30 mouse cellular contexts compared by ENCODE assay signal in the genomic region with DNA sequence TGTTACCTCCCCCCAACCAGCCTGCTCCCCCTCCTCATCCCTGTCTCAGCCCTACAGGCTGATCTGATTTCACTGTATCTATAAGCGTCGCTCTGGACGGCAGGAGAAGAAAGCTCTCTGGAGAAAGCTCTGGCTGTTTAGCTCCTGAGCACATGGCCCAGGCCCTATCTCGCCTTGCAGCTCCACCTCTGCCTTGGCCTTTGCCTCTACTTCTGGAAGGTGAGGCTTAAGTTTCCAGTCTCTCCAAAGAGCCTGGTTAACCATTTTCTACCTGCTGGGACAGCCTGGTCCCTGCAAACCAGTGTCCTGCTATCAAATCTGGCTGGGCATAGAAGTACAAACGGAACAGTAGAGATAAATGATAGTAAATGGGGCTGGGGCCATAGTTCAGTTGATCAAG. TPM values are rescaled to one million over a fixed set of nuclear protein-coding genes. Genes with fewer than 3 reads are reported as not detected.
DNase-seq lines count a peak whose midpoint lies in the region; ATAC-seq and TF ChIP-seq lines count a peak whose summit lies in the region.
"Had no signal": no experiment of that assay in that cellular context is flagged by ENCODE, and none has a peak within 500 bp of the region (broad histone marks: within the 10 kb centered on the region; RNA-seq: fewer than 3 reads in every experiment).

No protein-coding gene starts in this region.

- DNase-seq in intestine, embryonic 14.5 days (ENCODE audit: low spot score) = no peak
- DNase-seq in limb, embryonic 10.5 days (ENCODE audit: low spot score) = no peak
- no peak for DNase-seq in layer of hippocampus, adult 9-11 months
- no peak for DNase-seq in heart, adult 9 months (ENCODE audit: low spot score in 2 of 2)
- DNase-seq: adrenal gland, postnatal 36 days; cerebellum, adult 9-10 months; heart, postnatal 10 days; kidney, adult 8-10 months; left cerebral cortex, postnatal 4 days; right cerebral cortex, postnatal 4 days; thymus, postnatal 14 days had no signal

- no peaks in the 10 kb centered on the region for H3K36me3 ChIP-seq in intestine, embryonic 14.5 days (ENCODE audit: control insufficient read depth, insufficient read depth, low read length)
- no peaks in the 10 kb centered on the region for H3K36me3 ChIP-seq in intestine, postnatal 0 days (ENCODE audit: control insufficient read depth, insufficient read depth)
- no peaks in the 10 kb centered on the region for H3K36me3 ChIP-seq in embryonic facial prominence, embryonic 13.5 days
- H3K36me3 ChIP-seq in limb, embryonic 10.5 days = no peaks in the 10 kb centered on the region
- H3K36me3 ChIP-seq in stomach, embryonic 15.5 days = no peaks in the 10 kb centered on the region
- H3K36me3 ChIP-seq: forebrain, embryonic 15.5 days; heart, embryonic 12.5 days; midbrain, embryonic 10.5 days; neural tube, embryonic 13.5 days had no signal

- no peaks in the 10 kb centered on the region for H3K9me3 ChIP-seq in intestine, embryonic 14.5 days (ENCODE audit: control insufficient read depth, low read length)
- no peaks in the 10 kb centered on the region for H3K9me3 ChIP-seq in intestine, postnatal 0 days (ENCODE audit: control insufficient read depth)
- no peaks in the 10 kb centered on the region for H3K9me3 ChIP-seq in embryonic facial prominence, embryonic 13.5 days
- H3K9me3 ChIP-seq in limb, embryonic 10.5 days (replicated peaks) = no peaks in the 10 kb centered on the region
- no peaks in the 10 kb centered on the region for H3K9me3 ChIP-seq in stomach, embryonic 15.5 days
- H3K9me3 ChIP-seq: forebrain, embryonic 15.5 days; heart, embryonic 12.5 days; midbrain, embryonic 10.5 days; neural tube, embryonic 13.5 days had no signal

- peak overlapping the region; percentile 43; the same call in 1 of the 2 replicates for H3K27ac ChIP-seq in intestine, embryonic 14.5 days (ENCODE audit: low read depth)
- no peak overlapping the region for H3K27ac ChIP-seq in intestine, postnatal 0 days (ENCODE audit: low read depth, low read length)
- H3K27ac ChIP-seq in embryonic facial prominence, embryonic 13.5 days = peak overlapping the region; percentile 75
- peak overlapping the region; percentile 30; the same call in 1 of the 2 replicates for H3K27ac ChIP-seq in limb, embryonic 10.5 days
- no peak overlapping the region; the same call in 1 of the 2 replicates for H3K27ac ChIP-seq in stomach, embryonic 15.5 days
- H3K27ac ChIP-seq: forebrain, embryonic 15.5 days; hindbrain, postnatal 0 days; liver, embryonic 14.5 days; macrophage; midbrain, embryonic 10.5 days; neural tube, embryonic 13.5 days had no signal

- no peak overlapping the region for H3K4me3 ChIP-seq in intestine, embryonic 14.5 days (ENCODE audit: low read depth, low read length)
- no peak overlapping the region for H3K4me3 ChIP-seq in intestine, postnatal 0 days (ENCODE audit: low read depth, low read length)
- no peak overlapping the region for H3K4me3 ChIP-seq in embryonic facial prominence, embryonic 13.5 days
- H3K4me3 ChIP-seq in limb, embryonic 10.5 days = no peak overlapping the region
- H3K4me3 ChIP-seq in stomach, embryonic 15.5 days (replicated peaks) = no peak overlapping the region
- H3K4me3 ChIP-seq: forebrain, embryonic 15.5 days; heart, embryonic 12.5 days; midbrain, embryonic 10.5 days; myocyte; neural tube, embryonic 13.5 days had no signal

- peak; percentile 59; the same call in 1 of the 2 replicates for ATAC-seq in intestine, embryonic 14.5 days (replicated peaks; ENCODE audit: low FRiP score, low TSS enrichment, low read depth)
- ATAC-seq in intestine, postnatal 0 days = no peak
- no peak for ATAC-seq in embryonic facial prominence, embryonic 13.5 days (ENCODE audit: insufficient number of reproducible peaks, insufficient read depth, low FRiP score, low TSS enrichment, low read depth)
- peak; percentile 70 for ATAC-seq in stomach, embryonic 15.5 days (ENCODE audit: insufficient read depth, low FRiP score, low read depth)
- no peak for ATAC-seq in megakaryocyte-erythroid progenitor cell, adult 5-6 weeks (replicated peaks; ENCODE audit: low FRiP score, low TSS enrichment, poor library complexity, severe bottlenecking)
- ATAC-seq: CD4-positive, CD25-positive, alpha-beta regulatory T cell, adult 4 months; forebrain, embryonic 15.5 days; hindbrain, postnatal 0 days; midbrain, embryonic 16.5 days had no signal

- H3K9ac ChIP-seq in intestine, embryonic 14.5 days (ENCODE audit: low read length) = no peak overlapping the region
- H3K9ac ChIP-seq in intestine, postnatal 0 days (ENCODE audit: low read depth, low read length) = no peak overlapping the region
- H3K9ac ChIP-seq in embryonic facial prominence, embryonic 13.5 days = no peak overlapping the region
- H3K9ac ChIP-seq in stomach, embryonic 15.5 days = no peak overlapping the region
- H3K9ac ChIP-seq: forebrain, embryonic 15.5 days; heart, embryonic 12.5 days; liver, embryonic 14.5 days; neural tube, embryonic 13.5 days had no signal

- no peaks in the 10 kb centered on the region for H3K27me3 ChIP-seq in intestine, embryonic 14.5 days (replicated peaks; ENCODE audit: control insufficient read depth, insufficient read depth, low read length)
- H3K27me3 ChIP-seq in intestine, postnatal 0 days (replicated peaks; ENCODE audit: control insufficient read depth, insufficient read depth, low read length) = no peaks in the 10 kb centered on the region
- no peaks in the 10 kb centered on the region for H3K27me3 ChIP-seq in embryonic facial prominence, embryonic 13.5 days
- no peaks in the 10 kb centered on the region for H3K27me3 ChIP-seq in limb, embryonic 10.5 days (ENCODE audit: low read depth, poor library complexity, severe bottlenecking)
- no peaks in the 10 kb centered on the region for H3K27me3 ChIP-seq in stomach, embryonic 15.5 days (replicated peaks)
- H3K27me3 ChIP-seq: forebrain, embryonic 15.5 days; neural tube, embryonic 13.5 days had no signal

- TF ChIP-seq CTCF in intestine, postnatal 0 days (IDR thresholded peaks at IDR 0.05; ENCODE audit: low read depth) = no peak

- H3K4me1 ChIP-seq in intestine, embryonic 14.5 days (replicated peaks; ENCODE audit: control insufficient read depth, insufficient read depth, low read length) = no peaks in the 10 kb centered on the region; the same call in 1 of the 2 replicates
- no peaks in the 10 kb centered on the region for H3K4me1 ChIP-seq in intestine, postnatal 0 days (replicated peaks; ENCODE audit: control insufficient read depth, insufficient read depth, low read length)
- H3K4me1 ChIP-seq in embryonic facial prominence, embryonic 13.5 days = peaks cover 19% of the 10 kb centered on the region
- peaks cover 18% of the 10 kb centered on the region for H3K4me1 ChIP-seq in limb, embryonic 10.5 days
- peaks cover 7% of the 10 kb centered on the region for H3K4me1 ChIP-seq in stomach, embryonic 15.5 days
- H3K4me1 ChIP-seq: neural tube, embryonic 13.5 days had no signal

- H3K4me2 ChIP-seq in intestine, embryonic 14.5 days (ENCODE audit: low read length) = no peak overlapping the region
- no peak overlapping the region for H3K4me2 ChIP-seq in intestine, postnatal 0 days (replicated peaks; ENCODE audit: low read depth)
- no peak overlapping the region for H3K4me2 ChIP-seq in embryonic facial prominence, embryonic 13.5 days
- no peak overlapping the region for H3K4me2 ChIP-seq in stomach, embryonic 15.5 days
- H3K4me2 ChIP-seq: forebrain, embryonic 15.5 days; heart, embryonic 12.5 days; neural tube, embryonic 13.5 days had no signal

- WGBS in intestine, embryonic 14.5 days = 44% methylated on average over 5 of the region's 5 CpGs
- 30% methylated on average over 5 of the region's 5 CpGs for WGBS in intestine, postnatal 0 days
- WGBS in embryonic facial prominence, embryonic 13.5 days = 31% methylated on average over 5 of the region's 5 CpGs
- WGBS in limb, embryonic 10.5 days = 69% methylated on average over 5 of the region's 5 CpGs
- 33% methylated on average over 5 of the region's 5 CpGs for WGBS in stomach, embryonic 15.5 days

RNA-seq across cellular contexts. Expression of a gene that starts 19.7 kb away (rescaled TPM):
- polyA plus RNA-seq in intestine, embryonic 14.5 days (2014; fragmentation: Nextera tagmentation; extraction: Ambion mirVana) = 44.5 and 50.0 TPM in 2 replicates
- 61.9 and 75.5 TPM in 2 replicates for polyA plus RNA-seq in intestine, postnatal 0 days (2015; fragmentation: Nextera tagmentation; extraction: Ambion mirVana)
- polyA plus RNA-seq in embryonic facial prominence, embryonic 13.5 days (2015; fragmentation: Nextera tagmentation; extraction: Ambion mirVana) = 0.11 TPM in 1 of 2 replicates, not detected in the other
- 0.08 and 0.29 TPM in 2 replicates for polyA plus RNA-seq in limb, embryonic 10.5 days (2016; fragmentation: Nextera tagmentation; extraction: Ambion mirVana)
- polyA plus RNA-seq in stomach, embryonic 15.5 days (2015; fragmentation: Nextera tagmentation; extraction: Ambion mirVana) = 31.6 and 39.0 TPM in 2 replicates
- not detected in 2 replicates for total RNA-seq in megakaryocyte-erythroid progenitor cell, adult 5-6 weeks (2014; fragmentation: Nextera tagmentation)
- total RNA-seq in megakaryocyte-erythroid progenitor cell, adult 5-6 weeks (2017) = not detected in 2 replicates
- total RNA-seq: adrenal gland, postnatal 36 days; common myeloid progenitor, adult 5-6 weeks; gastrocnemius, adult 8-10 months; heart, postnatal 10 days; layer of hippocampus, postnatal 14 days; left cerebral cortex, postnatal 4 days had no signal
- polyA plus RNA-seq: CD4-positive, CD25-positive, alpha-beta regulatory T cell, adult 4 months; forebrain, embryonic 15.5 days; hindbrain, embryonic 11.5 days; macrophage; midbrain, embryonic 10.5 days; myocyte; neural tube, embryonic 13.5 days had no signal

RNA-seq across cellular contexts. Expression of a gene that starts 22.2 kb away (rescaled TPM):
- 18.5 and 21.2 TPM in 2 replicates for polyA plus RNA-seq in intestine, embryonic 14.5 days (2014; fragmentation: Nextera tagmentation; extraction: Ambion mirVana)
- 5.0 and 7.2 TPM in 2 replicates for polyA plus RNA-seq in intestine, postnatal 0 days (2015; fragmentation: Nextera tagmentation; extraction: Ambion mirVana)
- 26.1 and 30.2 TPM in 2 replicates for polyA plus RNA-seq in embryonic facial prominence, embryonic 13.5 days (2015; fragmentation: Nextera tagmentation; extraction: Ambion mirVana)
- polyA plus RNA-seq in limb, embryonic 10.5 days (2016; fragmentation: Nextera tagmentation; extraction: Ambion mirVana) = 7.4 and 9.4 TPM in 2 replicates
- polyA plus RNA-seq in stomach, embryonic 15.5 days (2015; fragmentation: Nextera tagmentation; extraction: Ambion mirVana) = 17.4 and 18.6 TPM in 2 replicates
- total RNA-seq in megakaryocyte-erythroid progenitor cell, adult 5-6 weeks (2014; fragmentation: Nextera tagmentation) = 1.2 TPM in 1 of 2 replicates, not detected in the other
- total RNA-seq in megakaryocyte-erythroid progenitor cell, adult 5-6 weeks (2017) = not detected in 2 replicates

RNA-seq across cellular contexts. Expression of a gene that starts 37.0 kb away (rescaled TPM):
- 17.0 and 53.1 TPM in 2 replicates for polyA plus RNA-seq in intestine, embryonic 14.5 days (2014; fragmentation: Nextera tagmentation; extraction: Ambion mirVana)
- 7.8 and 8.8 TPM in 2 replicates for polyA plus RNA-seq in intestine, postnatal 0 days (2015; fragmentation: Nextera tagmentation; extraction: Ambion mirVana)
- polyA plus RNA-seq in embryonic facial prominence, embryonic 13.5 days (2015; fragmentation: Nextera tagmentation; extraction: Ambion mirVana) = 18.3 TPM in 1 of 2 replicates, not detected in the other
- polyA plus RNA-seq in limb, embryonic 10.5 days (2016; fragmentation: Nextera tagmentation; extraction: Ambion mirVana) = 0.19 and 0.35 TPM in 2 replicates
- 156 and 167 TPM in 2 replicates for polyA plus RNA-seq in stomach, embryonic 15.5 days (2015; fragmentation: Nextera tagmentation; extraction: Ambion mirVana)
- not detected in 2 replicates for total RNA-seq in megakaryocyte-erythroid progenitor cell, adult 5-6 weeks (2014; fragmentation: Nextera tagmentation)
- not detected in 2 replicates for total RNA-seq in megakaryocyte-erythroid progenitor cell, adult 5-6 weeks (2017)
- total RNA-seq: common myeloid progenitor, adult 5-6 weeks; gastrocnemius, adult 8-10 months; heart, postnatal 10 days; hindbrain, postnatal 0 days; layer of hippocampus, postnatal 14 days; left cerebral cortex, adult 8-10 months; left cerebral cortex, postnatal 4 days had no signal
- polyA plus RNA-seq: CD4-positive, CD25-positive, alpha-beta regulatory T cell, adult 4 months; forebrain, embryonic 15.5 days; hindbrain, embryonic 11.5 days; hindbrain, postnatal 0 days; macrophage; midbrain, embryonic 10.5 days; midbrain, embryonic 16.5 days; myocyte had no signal

Comparison
In these comparisons a context has a peak if more than half of its experiments do, and no peak if none do; other contexts are left out.
1. ATAC-seq: peak in intestine, embryonic 14.5 days (single experiment) and stomach, embryonic 15.5 days (single experiment); none in intestine, postnatal 0 days (single experiment), embryonic facial prominence, embryonic 13.5 days (single experiment) and megakaryocyte-erythroid progenitor cell, adult 5-6 weeks (single experiment).
2. H3K27ac ChIP-seq: peak in intestine, embryonic 14.5 days (single experiment), embryonic facial prominence, embryonic 13.5 days (single experiment) and limb, embryonic 10.5 days (single experiment); none in intestine, postnatal 0 days (single experiment) and stomach, embryonic 15.5 days (single experiment).
3. RNA of a gene that starts 19.7 kb away (polyA plus RNA-seq): 61.9 to 75.5 TPM in intestine, postnatal 0 days, 44.5 to 50.0 TPM in intestine, embryonic 14.5 days and 31.6 to 39.0 TPM in stomach, embryonic 15.5 days; 0.08 to 0.29 TPM in limb, embryonic 10.5 days and 0.11 TPM in embryonic facial prominence, embryonic 13.5 days; every median in the first group is over 10 times any median in the second.